Mouse (Mus musculus): ENCODE results near the gene Smyd4.

GRCm38 (mm10) chr11:75299786-75300185 lies 48.4 kb upstream of the Smyd4 start:
- TF ChIP-seq CTCF (IDR thresholded peaks at IDR 0.05 in 2 of 3, conservative IDR thresholded peaks at IDR 0.05 in 1 of 3; ENCODE audit: control insufficient read depth in 1 of 3, insufficient read depth in 1 of 3, low read depth in 2 of 3, low read length in 3 of 3, poor library complexity in 1 of 3, severe bottlenecking in 1 of 3) (no peak), NELFE (IDR thresholded peaks at IDR 0.05; ENCODE audit: low read depth, low read length) (no peak), SIN3A (IDR thresholded peaks at IDR 0.05; ENCODE audit: low read length) (no peak), POLR2AphosphoS5 (IDR thresholded peaks at IDR 0.05; ENCODE audit: borderline replicate concordance, low read depth, low read length) (no peak), TAL1 (IDR thresholded peaks at IDR 0.05; ENCODE audit: low read length) (no peak), EP300 (IDR thresholded peaks at IDR 0.05; ENCODE audit: low read depth in 1 of 2, low read length in 2 of 2) (no peak)
